Mouse (Mus musculus): Measurements from ENCODE around the gene Rnf115. TPM values are rescaled to one million over a fixed set of nuclear protein-coding genes. Genes with fewer than 3 reads are reported as not detected.

Rnf115 gene
- polyA plus RNA-seq, 1 experiment from 2014 or later, result 81.6 TPM

DNA sequence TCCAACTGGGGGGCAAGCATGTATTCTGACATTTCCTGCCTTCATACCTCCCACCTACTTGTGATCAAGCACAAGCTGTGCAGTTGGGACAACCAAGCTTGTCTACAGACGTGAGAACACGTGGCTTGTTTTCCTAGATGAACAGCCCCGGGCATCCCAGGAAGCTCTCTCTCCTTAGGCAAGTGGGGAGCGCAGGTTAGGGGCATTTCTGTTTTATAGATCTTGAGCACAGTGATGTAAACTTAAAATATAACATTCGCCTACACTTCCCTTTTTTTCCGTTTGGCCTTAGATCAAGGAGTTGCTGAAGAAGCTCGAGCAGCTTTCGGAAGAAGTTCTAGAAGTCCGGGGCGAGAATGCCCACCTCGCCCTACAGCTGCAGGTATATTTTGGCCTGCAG lies 38.6 kb upstream of the Rnf115 start:
- no peak for ATAC-seq (ENCODE audit: insufficient read depth, low FRiP score, low TSS enrichment)
- WGBS, result 83% methylated on average over 11 of the region's 11 CpGs
- H3K4me2 ChIP-seq (ENCODE audit: low read depth), result no peak overlapping the region

DNA sequence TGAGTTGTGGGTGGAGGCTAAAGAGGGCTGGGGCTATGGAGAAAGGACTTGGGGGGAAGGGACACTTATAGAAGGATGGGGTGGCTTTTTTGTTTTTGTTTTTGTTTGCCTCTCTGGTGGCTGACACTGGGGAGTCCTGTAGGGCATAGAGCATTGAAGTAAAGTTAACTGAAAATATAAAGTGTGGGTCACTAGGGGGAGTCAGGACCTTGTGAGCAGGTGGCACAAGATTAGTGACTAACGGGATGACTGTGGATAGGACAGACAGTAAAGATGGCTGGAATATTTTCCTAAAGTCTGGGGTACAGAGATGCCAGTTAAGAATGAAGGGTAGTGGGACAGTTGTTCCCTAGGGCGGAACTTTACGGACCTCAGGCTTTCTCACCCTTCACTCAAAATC lies 37.2 kb upstream of the Rnf115 start:
- H3K9ac ChIP-seq (ENCODE audit: low read length), result no peak overlapping the region
- H3K27me3 ChIP-seq (ENCODE audit: control insufficient read depth, insufficient read depth, low read length), result no peaks in the 10 kb centered on the region
- ATAC-seq (ENCODE audit: insufficient read depth, low FRiP score, low TSS enrichment), result no peak
- no peaks in the 10 kb centered on the region for H3K4me1 ChIP-seq (ENCODE audit: control insufficient read depth, insufficient read depth, low read length)
- 47% methylated on average over 3 of the region's 3 CpGs for WGBS
- H3K27ac ChIP-seq (ENCODE audit: low read depth, low read length), result no peak overlapping the region
- no peaks in the 10 kb centered on the region for H3K36me3 ChIP-seq (ENCODE audit: control insufficient read depth, insufficient read depth, low read length)
- H3K4me3 ChIP-seq (ENCODE audit: low read depth, low read length), result no peak overlapping the region
- no peak overlapping the region for H3K4me2 ChIP-seq (ENCODE audit: low read depth)
- no peaks in the 10 kb centered on the region for H3K9me3 ChIP-seq (ENCODE audit: control insufficient read depth, low read length)
- DNase-seq (ENCODE audit: low spot score), result no peak

More for the DNA sequence above, 38.6 kb upstream of the Rnf115 start:
- H3K36me3 ChIP-seq (ENCODE audit: control insufficient read depth, insufficient read depth, low read length), result no peaks in the 10 kb centered on the region
- no peak overlapping the region for H3K9ac ChIP-seq (ENCODE audit: low read length)
- H3K27me3 ChIP-seq (ENCODE audit: control insufficient read depth, insufficient read depth, low read length), result peaks cover 5% of the 10 kb centered on the region; the same call in 1 of the 2 replicates
- no peaks in the 10 kb centered on the region for H3K9me3 ChIP-seq (ENCODE audit: control insufficient read depth, low read length)
- no peak overlapping the region for H3K4me3 ChIP-seq (ENCODE audit: low read depth, low read length)
- H3K4me1 ChIP-seq (ENCODE audit: control insufficient read depth, insufficient read depth, low read length), result no peaks in the 10 kb centered on the region
- H3K27ac ChIP-seq (ENCODE audit: low read depth, low read length), result no peak overlapping the region
- DNase-seq (ENCODE audit: low spot score), result no peak

- Histone ChIP-seq H3K4me3 (ENCODE audit: low read depth, low read length) (no peak overlapping the region), H3K9ac (ENCODE audit: low read length) (no peak overlapping the region), H3K36me3 (ENCODE audit: control insufficient read depth, insufficient read depth, low read length) (no peaks in the 10 kb centered on the region), H3K4me2 (ENCODE audit: low read depth) (no peak overlapping the region), H3K27ac (ENCODE audit: low read depth, low read length) (no peak overlapping the region), H3K9me3 (ENCODE audit: control insufficient read depth, low read length) (no peaks in the 10 kb centered on the region), H3K4me1 (ENCODE audit: control insufficient read depth, insufficient read depth, low read length) (peaks cover 6% of the 10 kb centered on the region; the same call in 1 of the 2 replicates), H3K27me3 (ENCODE audit: control insufficient read depth, insufficient read depth, low read length) (no peaks in the 10 kb centered on the region)
- ATAC-seq (ENCODE audit: insufficient read depth, low FRiP score, low TSS enrichment), result no peak
- WGBS, result 17% methylated on average over 3 of the region's 3 CpGs
- peak; percentile 43 for DNase-seq (ENCODE audit: low spot score)
These were observed 35.0 kb upstream of the Rnf115 start for GRCm38 (mm10) chr3:96692506-96692905.

- WGBS, result 93% methylated on average over 1 of the region's 1 CpGs
- no peak for ATAC-seq (ENCODE audit: insufficient read depth, low FRiP score, low TSS enrichment)
- no peak for DNase-seq (ENCODE audit: low spot score)
These were observed 33.9 kb upstream of the Rnf115 start for GRCm38 (mm10) chr3:96693579-96693978.

DNA sequence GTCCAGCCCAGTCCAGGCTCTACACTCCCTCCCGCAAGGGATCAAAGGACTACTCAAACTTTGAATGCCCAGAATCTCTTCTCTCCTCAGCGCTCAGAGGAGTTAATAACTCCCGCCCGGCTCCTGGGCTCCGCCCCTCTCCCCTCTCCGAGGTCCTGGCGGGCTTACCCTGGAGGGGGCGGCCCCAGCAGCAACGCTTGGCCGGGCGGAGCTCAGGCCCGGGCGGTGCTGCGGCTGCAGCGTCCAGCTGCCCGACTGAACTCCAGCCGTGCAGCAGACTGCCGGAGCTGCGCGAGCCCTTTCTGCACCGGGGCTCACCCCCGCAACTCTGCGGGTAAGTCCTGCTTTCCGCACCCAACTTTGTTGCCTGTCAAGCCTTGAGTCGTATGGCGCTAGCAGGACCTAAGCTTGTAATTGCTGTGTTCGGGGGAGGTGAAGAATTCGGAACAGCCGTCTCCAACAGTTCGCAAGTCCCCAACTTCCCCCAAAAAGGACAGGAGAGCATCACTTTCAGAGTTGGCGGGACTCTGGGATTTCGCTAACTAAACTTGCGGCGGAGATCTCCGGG lies 31.2 kb upstream of the Rnf115 start, which contains the start of gene Pias3:
Pias3 (plus strand) TSS at position 187 of the 568 bp plus-strand sequence.
- Histone ChIP-seq H3K27ac (ENCODE audit: low read depth, low read length) (peak within 1 kb of the TSS; percentile 90), H3K4me2 (ENCODE audit: low read depth) (peak within 1 kb of the TSS; percentile 81), H3K4me1 (ENCODE audit: control insufficient read depth, insufficient read depth, low read length) (peaks cover 9% of the 10 kb centered on the region; the same call in 1 of the 2 replicates), H3K9ac (ENCODE audit: low read length) (peak within 1 kb of the TSS; percentile 79), H3K36me3 (ENCODE audit: control insufficient read depth, insufficient read depth, low read length) (no peaks in the 10 kb centered on the region; the same call in 1 of the 2 replicates), H3K27me3 (ENCODE audit: control insufficient read depth, insufficient read depth, low read length) (no peaks in the 10 kb centered on the region), H3K4me3 (ENCODE audit: low read depth, low read length) (peak within 1 kb of the TSS; percentile 85), H3K9me3 (ENCODE audit: control insufficient read depth, low read length) (no peaks in the 10 kb centered on the region)
- WGBS, result under 1% methylated on average over 35 of the region's 35 CpGs
- peak; percentile 87 for DNase-seq (ENCODE audit: low spot score)
- peak; percentile 56 for ATAC-seq (ENCODE audit: insufficient read depth, low FRiP score, low TSS enrichment)

More at GRCm38 (mm10) chr3:96693579-96693978, 33.9 kb upstream of the Rnf115 start:
- no peaks in the 10 kb centered on the region for H3K36me3 ChIP-seq (ENCODE audit: control insufficient read depth, insufficient read depth, low read length)
- H3K4me1 ChIP-seq (ENCODE audit: control insufficient read depth, insufficient read depth, low read length), result peaks cover 9% of the 10 kb centered on the region; the same call in 1 of the 2 replicates
- no peak overlapping the region for H3K27ac ChIP-seq (ENCODE audit: low read depth, low read length)
- H3K9ac ChIP-seq (ENCODE audit: low read length), result no peak overlapping the region
- no peak overlapping the region for H3K4me3 ChIP-seq (ENCODE audit: low read depth, low read length)
- no peaks in the 10 kb centered on the region for H3K9me3 ChIP-seq (ENCODE audit: control insufficient read depth, low read length)
- no peaks in the 10 kb centered on the region for H3K27me3 ChIP-seq (ENCODE audit: control insufficient read depth, insufficient read depth, low read length)
- H3K4me2 ChIP-seq (ENCODE audit: low read depth), result no peak overlapping the region

- DNase-seq (ENCODE audit: low spot score) (peak; percentile 94), ATAC-seq (ENCODE audit: insufficient read depth, low FRiP score, low TSS enrichment) (peak; percentile 94)
- Histone ChIP-seq H3K9ac (ENCODE audit: low read length) (peak overlapping the region; percentile 79), H3K9me3 (ENCODE audit: control insufficient read depth, low read length) (no peaks in the 10 kb centered on the region), H3K36me3 (ENCODE audit: control insufficient read depth, insufficient read depth, low read length) (peaks cover under 1% of the 10 kb centered on the region; the same call in 1 of the 2 replicates), H3K27ac (ENCODE audit: low read depth, low read length) (peak overlapping the region; percentile 90), H3K4me2 (ENCODE audit: low read depth) (peak overlapping the region; percentile 81), H3K27me3 (ENCODE audit: control insufficient read depth, insufficient read depth, low read length) (no peaks in the 10 kb centered on the region), H3K4me1 (ENCODE audit: control insufficient read depth, insufficient read depth, low read length) (peaks cover 9% of the 10 kb centered on the region; the same call in 1 of the 2 replicates), H3K4me3 (ENCODE audit: low read depth, low read length) (peak overlapping the region; percentile 85)
- under 1% methylated on average over 79 of the region's 85 CpGs for WGBS
These were observed 30.4 kb upstream of the Rnf115 start for GRCm38 (mm10) chr3:96696766-96697732.

DNA sequence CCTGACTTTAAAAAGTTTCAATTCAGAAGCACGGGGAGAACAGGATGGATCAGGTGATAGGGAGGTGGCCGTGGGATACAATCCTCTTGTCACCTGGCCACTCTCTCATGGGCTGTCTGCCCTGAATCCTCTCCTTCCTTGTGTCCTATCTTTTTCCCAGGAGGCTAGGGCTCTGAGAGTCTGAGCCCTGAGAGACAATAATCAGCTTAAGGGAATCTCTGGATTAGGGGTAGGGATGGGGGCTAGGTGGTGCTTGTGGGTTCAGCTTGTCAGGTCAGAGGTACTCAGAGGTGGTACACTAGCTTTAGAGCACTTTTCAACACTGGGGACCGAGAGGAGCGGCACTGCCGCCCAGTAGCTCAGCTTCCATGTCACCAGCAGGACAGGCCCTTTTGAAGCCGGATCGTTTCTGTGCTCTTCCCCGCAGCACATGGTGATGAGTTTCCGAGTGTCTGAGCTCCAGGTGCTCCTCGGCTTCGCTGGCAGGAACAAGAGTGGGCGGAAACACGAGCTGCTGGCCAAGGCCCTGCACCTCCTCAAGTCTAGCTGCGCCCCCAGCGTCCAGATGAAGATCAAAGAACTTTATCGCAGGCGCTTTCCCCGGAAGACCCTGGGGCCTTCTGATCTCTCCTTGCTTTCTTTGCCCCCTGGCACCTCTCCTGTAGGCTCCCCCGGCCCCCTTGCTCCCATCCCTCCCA lies 28.3 kb upstream of the Rnf115 start:
- no peak overlapping the region for H3K4me3 ChIP-seq (ENCODE audit: low read depth, low read length)
- no peak for DNase-seq (ENCODE audit: low spot score)
- 40% methylated on average over 19 of the region's 19 CpGs for WGBS
- H3K36me3 ChIP-seq (ENCODE audit: control insufficient read depth, insufficient read depth, low read length), result peaks cover 4% of the 10 kb centered on the region
- no peaks in the 10 kb centered on the region for H3K27me3 ChIP-seq (ENCODE audit: control insufficient read depth, insufficient read depth, low read length)
- no peak overlapping the region for H3K4me2 ChIP-seq (ENCODE audit: low read depth)
- H3K9me3 ChIP-seq (ENCODE audit: control insufficient read depth, low read length), result no peaks in the 10 kb centered on the region
- peaks cover 9% of the 10 kb centered on the region; the same call in 1 of the 2 replicates for H3K4me1 ChIP-seq (ENCODE audit: control insufficient read depth, insufficient read depth, low read length)
- no peak overlapping the region for H3K27ac ChIP-seq (ENCODE audit: low read depth, low read length)
- ATAC-seq (ENCODE audit: insufficient read depth, low FRiP score, low TSS enrichment), result no peak
- no peak overlapping the region for H3K9ac ChIP-seq (ENCODE audit: low read length)

DNA sequence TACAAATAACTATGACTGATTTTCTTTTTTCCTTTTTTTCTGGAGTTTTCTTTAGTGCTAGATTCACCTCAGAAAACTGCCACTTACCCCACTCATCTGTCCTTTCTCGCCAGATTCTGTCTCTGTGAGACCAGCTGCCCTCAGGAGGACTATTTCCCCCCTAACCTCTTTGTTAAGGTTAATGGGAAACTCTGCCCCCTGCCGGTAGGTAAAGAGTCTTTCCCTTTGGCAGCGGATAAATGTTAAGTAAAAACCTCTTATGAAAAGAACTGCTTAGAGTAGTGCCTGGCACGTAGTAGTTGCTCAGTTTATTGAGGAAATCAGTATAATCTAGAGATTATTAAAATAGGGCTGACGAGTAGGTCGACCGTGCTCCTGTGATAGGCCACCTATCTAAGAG lies 27.1 kb upstream of the Rnf115 start:
- H3K27me3 ChIP-seq (ENCODE audit: control insufficient read depth, insufficient read depth, low read length), result no peaks in the 10 kb centered on the region
- DNase-seq (ENCODE audit: low spot score) (no peak), ATAC-seq (ENCODE audit: insufficient read depth, low FRiP score, low TSS enrichment) (no peak)
- H3K36me3 ChIP-seq (ENCODE audit: control insufficient read depth, insufficient read depth, low read length), result peaks cover 4% of the 10 kb centered on the region
- no peak overlapping the region for H3K9ac ChIP-seq (ENCODE audit: low read length)
- WGBS, result 60% methylated on average over 7 of the region's 7 CpGs
- H3K4me3 ChIP-seq (ENCODE audit: low read depth, low read length), result no peak overlapping the region
- no peak overlapping the region for H3K4me2 ChIP-seq (ENCODE audit: low read depth)
- no peak overlapping the region for H3K27ac ChIP-seq (ENCODE audit: low read depth, low read length)
- no peaks in the 10 kb centered on the region for H3K9me3 ChIP-seq (ENCODE audit: control insufficient read depth, low read length)
- peaks cover 9% of the 10 kb centered on the region; the same call in 1 of the 2 replicates for H3K4me1 ChIP-seq (ENCODE audit: control insufficient read depth, insufficient read depth, low read length)

Measured in neural tube, embryonic 11.5 days (tissue).